Mouse (Mus musculus) embryonic facial prominence, embryonic 12.5 days (tissue): ENCODE measurements around the gene Tbx1. TPM values are rescaled to one million over a fixed set of nuclear protein-coding genes. Genes with fewer than 3 reads are reported as not detected.

Source experiments
- ATAC-seq: fragments of 200-750 bp; cut with Nextera tagmentation; 2 replicates; pipeline ENCODE4 v1.8.0; 2017; ENCODE audit not compliant: insufficient number of reproducible peaks, insufficient read depth, low FRiP score, low TSS enrichment
- H3K27ac ChIP-seq: fragments of 300-500 bp; sonication (generic); 2 replicates; pipeline ENCODE4 v1.5.1; 2016; ENCODE audit warnings: mild to moderate bottlenecking
- H3K27me3 ChIP-seq: fragments of 300-500 bp; sonication (generic); 2 replicates; pipeline ENCODE4 v1.6.1; 2016; ENCODE audit warnings: mild to moderate bottlenecking, moderate library complexity
- H3K36me3 ChIP-seq: fragments of 300-500 bp; sonication (generic); 2 replicates; pipeline ENCODE4 v1.6.1; 2016; ENCODE audit warnings: mild to moderate bottlenecking
- H3K4me1 ChIP-seq: fragments of 300-500 bp; sonication (generic); 2 replicates; pipeline ENCODE4 v1.6.1; 2016
- H3K4me2 ChIP-seq: fragments of 300-500 bp; sonication (generic); replicated peaks from 2 replicates; pipeline ENCODE4 v1.6.1; 2016; ENCODE audit warnings: mild to moderate bottlenecking, moderate library complexity
- H3K4me3 ChIP-seq: fragments of 300-500 bp; sonication (generic); 2 replicates; pipeline ENCODE4 v1.5.1; 2016; ENCODE audit warnings: mild to moderate bottlenecking
- H3K9ac ChIP-seq: fragments of 300-500 bp; sonication (generic); 2 replicates; pipeline ENCODE4 v1.6.1; 2016; ENCODE audit warnings: mild to moderate bottlenecking, moderate library complexity
- H3K9me3 ChIP-seq: fragments of 300-500 bp; sonication (generic); 2 replicates; pipeline ENCODE4 v1.6.1; 2016; ENCODE audit warnings: mild to moderate bottlenecking, moderate library complexity
- WGBS: fragments of 180-500 bp; shearing (Covaris S2); methylation state at CpG from one replicate; pipeline ENCODE4 v1.1.7; 2016; 5-methylcytosine and 5-hydroxymethylcytosine counted together
- polyA plus RNA-seq: library from polyadenylated mRNA; unstranded; fragments of >200 nt; fragmentation: Nextera tagmentation; extraction: Ambion mirVana; gene quantifications from 2 replicates; pipeline ENCODE4 v1.2.1, GENCODE M21; 2016

Tbx1 gene
- polyA plus RNA-seq, 1 experiment from 2014 or later: 21.9 TPM

DNA sequence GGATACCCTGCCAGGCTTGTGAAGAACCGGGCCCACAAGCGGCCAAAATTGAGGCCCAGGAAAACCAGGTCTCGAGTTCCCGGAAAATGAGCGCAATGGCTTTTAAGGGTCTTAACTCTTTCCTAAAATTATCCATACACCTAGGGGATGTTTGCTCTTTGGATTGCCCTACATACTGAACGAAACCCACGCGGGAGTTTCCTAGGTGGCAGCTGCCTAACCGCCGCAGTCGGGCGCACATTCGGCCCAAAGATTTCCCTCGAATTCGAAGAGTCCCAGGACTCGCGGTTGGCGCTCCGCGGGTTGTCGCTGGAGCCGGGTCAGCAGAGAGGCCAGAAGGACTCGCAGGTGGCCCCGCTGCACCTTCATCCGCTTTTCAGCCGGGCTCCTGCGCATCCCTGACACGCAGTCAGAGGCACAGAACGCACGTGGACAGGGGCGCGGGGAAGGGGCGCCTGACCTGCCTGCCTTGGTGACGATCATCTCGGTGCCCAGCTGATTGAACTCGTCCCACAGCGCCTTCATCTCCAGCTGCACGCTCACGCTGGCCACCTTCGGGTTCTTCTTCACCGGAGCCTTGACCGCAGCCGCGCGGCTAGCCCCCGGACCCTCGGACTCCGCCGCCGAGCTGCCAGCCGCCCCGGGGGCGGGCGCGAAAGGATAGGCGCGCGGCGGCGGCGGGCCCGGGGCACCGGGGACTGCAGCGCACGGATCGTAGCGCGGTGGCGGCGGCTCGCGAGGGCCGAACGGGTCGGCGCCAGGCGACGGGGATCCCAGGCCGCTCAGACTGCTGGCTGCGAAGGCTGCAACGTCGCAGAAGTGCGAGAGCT, 4.2 kb downstream of the Tbx1 start:
- ATAC-seq: no peak
- Histone ChIP-seq H3K4me3 (peak overlapping the region; percentile 53), H3K4me2 (peak overlapping the region; percentile 82), H3K9ac (peak overlapping the region; percentile 72), H3K27ac (peak overlapping the region; percentile 77), H3K4me1 (peaks cover 30% of the 10 kb centered on the region), H3K27me3 (peaks cover 99% of the 10 kb centered on the region), H3K36me3 (no peaks in the 10 kb centered on the region), H3K9me3 (no peaks in the 10 kb centered on the region)
- 1% methylated on average over 83 of the region's 83 CpGs for WGBS

DNA sequence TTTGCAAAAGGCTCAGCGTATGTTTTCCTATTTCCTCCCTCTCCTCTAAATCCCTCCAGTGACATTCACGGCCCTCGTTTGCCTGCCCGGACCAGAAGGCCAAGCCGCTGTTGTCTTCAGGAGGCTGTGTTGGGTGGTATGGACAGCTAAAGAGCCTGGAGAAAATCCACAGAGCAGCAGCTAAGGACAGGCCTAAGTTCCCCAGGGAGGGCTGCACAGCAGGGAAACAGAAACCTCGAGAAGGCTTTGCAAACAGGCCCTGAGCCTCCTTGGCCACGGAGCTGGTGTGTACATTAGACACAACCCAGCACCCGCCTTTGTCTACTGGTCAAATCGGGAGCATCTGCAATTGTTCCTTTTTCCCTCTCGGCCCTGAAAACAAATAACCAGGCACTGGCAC, 4.8 kb downstream of the Tbx1 start:
- Histone ChIP-seq H3K9ac (peak overlapping the region; percentile 72), H3K4me1 (peaks cover 31% of the 10 kb centered on the region), H3K9me3 (no peaks in the 10 kb centered on the region)

DNA sequence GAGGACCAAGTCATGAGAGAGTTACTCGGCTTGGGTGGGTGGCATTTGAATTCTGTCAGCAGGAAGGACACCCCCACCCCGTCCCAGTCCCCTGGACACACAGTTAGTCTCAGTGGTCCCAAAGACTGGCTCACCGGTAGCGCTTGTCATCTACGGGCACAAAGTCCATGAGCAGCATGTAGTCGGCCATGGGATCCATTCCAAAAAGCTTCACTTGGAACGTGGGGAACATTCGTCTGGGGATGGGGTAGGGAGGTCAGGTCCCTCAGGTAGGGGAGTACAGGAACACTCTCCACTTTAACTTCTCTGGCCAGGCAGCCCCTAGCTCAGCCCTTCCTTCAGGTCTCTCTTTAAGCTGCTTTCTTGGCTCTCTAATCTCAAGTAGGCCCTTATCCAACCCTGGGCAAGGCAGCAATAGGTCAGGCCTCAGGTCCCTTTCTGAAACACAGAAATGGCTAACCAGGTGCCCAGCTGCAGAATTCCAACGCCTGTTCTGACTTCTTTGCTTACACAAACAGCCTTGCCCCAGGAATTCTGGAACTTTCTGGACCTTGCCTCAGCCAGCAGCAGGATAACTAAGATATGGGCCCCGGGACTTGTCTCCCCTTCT, 5.5 kb downstream of the Tbx1 start:
- Histone ChIP-seq H3K4me1 (peaks cover 29% of the 10 kb centered on the region), H3K4me3 (peak overlapping the region; percentile 53), H3K27ac (no peak overlapping the region), H3K9me3 (no peaks in the 10 kb centered on the region), H3K9ac (peak overlapping the region; percentile 72), H3K4me2 (peak overlapping the region; percentile 82), H3K27me3 (peaks cover 99% of the 10 kb centered on the region), H3K36me3 (no peaks in the 10 kb centered on the region)
- 13% methylated on average over 10 of the region's 10 CpGs for WGBS
- no peak for ATAC-seq

More for the DNA sequence above, 4.8 kb downstream of the Tbx1 start:
- H3K4me3 ChIP-seq: peak overlapping the region; percentile 53
- H3K27me3 ChIP-seq: peaks cover 99% of the 10 kb centered on the region
- no peaks in the 10 kb centered on the region for H3K36me3 ChIP-seq
- ATAC-seq: no peak
- peak overlapping the region; percentile 82 for H3K4me2 ChIP-seq
- WGBS: 9% methylated on average over 10 of the region's 10 CpGs
- no peak overlapping the region for H3K27ac ChIP-seq

DNA sequence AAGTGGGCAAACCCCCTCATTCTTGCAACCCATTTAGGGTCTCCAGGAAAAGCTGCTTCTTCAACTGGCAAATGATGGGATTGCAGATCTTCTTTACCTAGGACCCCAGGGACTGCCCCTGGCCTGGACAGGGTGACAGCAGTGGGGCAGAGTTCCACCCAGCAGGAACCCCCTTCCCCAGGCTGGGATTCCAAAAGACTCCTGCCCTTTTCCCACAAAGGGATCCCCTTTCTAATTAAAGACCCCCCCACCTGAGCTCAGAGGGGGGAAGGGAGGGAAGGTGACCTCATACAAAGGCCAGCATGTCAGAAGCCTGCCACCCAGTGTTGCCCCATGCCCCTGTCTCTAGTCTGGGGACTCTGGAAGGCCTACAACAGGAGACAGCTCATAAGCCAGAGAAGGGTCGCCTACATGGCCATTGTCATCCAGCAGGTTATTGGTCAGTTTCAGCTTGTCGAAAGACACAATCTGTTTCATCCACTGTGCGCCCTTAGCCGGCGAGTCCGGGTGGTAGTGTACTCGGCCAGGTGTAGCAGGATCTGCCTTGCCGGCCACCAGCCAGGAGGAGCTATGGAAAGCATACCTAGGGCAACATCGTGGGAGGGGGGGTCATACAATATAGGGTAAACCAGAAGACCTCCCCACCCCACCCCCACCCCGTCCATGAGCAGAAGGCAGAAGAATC, 6.7 kb downstream of the Tbx1 start:
- Histone ChIP-seq H3K9ac (no peak overlapping the region), H3K4me3 (no peak overlapping the region), H3K36me3 (no peaks in the 10 kb centered on the region), H3K9me3 (no peaks in the 10 kb centered on the region), H3K4me1 (peaks cover 29% of the 10 kb centered on the region), H3K27ac (no peak overlapping the region), H3K4me2 (peak overlapping the region; percentile 82), H3K27me3 (peaks cover 96% of the 10 kb centered on the region)
- 11% methylated on average over 10 of the region's 10 CpGs for WGBS
- no peak for ATAC-seq

- no peaks in the 10 kb centered on the region for H3K36me3 ChIP-seq
- H3K9ac ChIP-seq: no peak overlapping the region
- peak overlapping the region; percentile 82 for H3K4me2 ChIP-seq
- peaks cover 94% of the 10 kb centered on the region for H3K27me3 ChIP-seq
- no peaks in the 10 kb centered on the region for H3K9me3 ChIP-seq
- 14% methylated on average over 10 of the region's 10 CpGs for WGBS
- H3K27ac ChIP-seq: no peak overlapping the region
- H3K4me3 ChIP-seq: 0 out of 2 replicates have a peak overlapping the region, but pooled peaks have one; percentile 36
- H3K4me1 ChIP-seq: peaks cover 29% of the 10 kb centered on the region
- ATAC-seq: no peak
Measured at GRCm38 (mm10) chr16:18583169-18583568, 7.3 kb downstream of the Tbx1 start.

GRCm38 (mm10) chr16:18582426-18583148, 7.9 kb downstream of the Tbx1 start:
- H3K27ac ChIP-seq: 0 out of 2 replicates have a peak overlapping the region, but pooled peaks have one; percentile 41
- H3K4me2 ChIP-seq: peak overlapping the region; percentile 82
- H3K36me3 ChIP-seq: no peaks in the 10 kb centered on the region
- peaks cover 29% of the 10 kb centered on the region for H3K4me1 ChIP-seq
- peak overlapping the region; percentile 28 for H3K9ac ChIP-seq
- peaks cover 92% of the 10 kb centered on the region for H3K27me3 ChIP-seq
- no peak for ATAC-seq
- H3K4me3 ChIP-seq: peak overlapping the region; percentile 36
- H3K9me3 ChIP-seq: no peaks in the 10 kb centered on the region
- WGBS: 2% methylated on average over 66 of the region's 67 CpGs

DNA sequence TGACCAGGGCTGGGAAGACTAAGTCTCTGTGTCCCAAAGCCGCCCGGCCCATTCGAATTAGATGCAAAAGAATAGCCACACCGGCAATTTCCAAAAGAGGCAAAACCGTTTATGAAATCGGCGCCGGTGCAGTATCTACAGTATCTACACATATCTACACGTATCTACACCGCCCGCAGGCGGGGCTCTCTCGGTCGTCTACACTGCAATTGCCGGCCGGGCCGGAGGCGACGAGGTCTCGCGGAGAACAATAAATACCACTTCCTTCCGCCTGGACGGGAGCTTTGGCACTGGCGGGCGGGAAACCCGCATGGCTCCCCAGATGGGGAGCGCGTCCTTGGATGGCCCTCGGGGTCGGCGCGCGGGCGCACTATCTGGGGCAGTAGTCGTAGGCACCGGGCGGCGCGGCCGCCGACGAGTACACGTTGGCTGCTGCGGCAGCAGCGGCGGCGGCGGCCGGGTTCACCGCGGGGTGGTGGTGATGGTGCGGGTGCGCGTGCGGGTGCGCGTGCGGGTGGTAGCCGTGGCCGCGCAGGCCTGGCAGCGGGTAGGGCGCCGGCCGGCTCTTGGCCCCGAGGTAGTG, 8.8 kb downstream of the Tbx1 start:
- no peak for ATAC-seq
- Histone ChIP-seq H3K9ac (peak overlapping the region; percentile 28; the same call in 1 of the 2 replicates), H3K27me3 (peaks cover 84% of the 10 kb centered on the region), H3K27ac (0 out of 2 replicates have a peak overlapping the region, but pooled peaks have one; percentile 41), H3K36me3 (no peaks in the 10 kb centered on the region), H3K9me3 (no peaks in the 10 kb centered on the region), H3K4me3 (peak overlapping the region; percentile 36), H3K4me2 (peak overlapping the region; percentile 82), H3K4me1 (peaks cover 36% of the 10 kb centered on the region)
- WGBS: 2% methylated on average over 45 of the region's 66 CpGs

GRCm38 (mm10) chr16:18581050-18581622, 9.3 kb downstream of the Tbx1 start:
- no peak for ATAC-seq
- Histone ChIP-seq H3K27ac (no peak overlapping the region), H3K9me3 (no peaks in the 10 kb centered on the region), H3K36me3 (no peaks in the 10 kb centered on the region), H3K4me1 (peaks cover 30% of the 10 kb centered on the region), H3K4me3 (peak overlapping the region; percentile 36), H3K4me2 (peak overlapping the region; percentile 82), H3K9ac (peak overlapping the region; percentile 28; the same call in 1 of the 2 replicates), H3K27me3 (peaks cover 78% of the 10 kb centered on the region)
- WGBS: 6% methylated on average over 21 of the region's 21 CpGs

- no peak overlapping the region for H3K27ac ChIP-seq
- no peaks in the 10 kb centered on the region for H3K36me3 ChIP-seq
- H3K4me2 ChIP-seq: no peak overlapping the region
- H3K4me1 ChIP-seq: peaks cover 28% of the 10 kb centered on the region
- ATAC-seq: no peak
- H3K4me3 ChIP-seq: no peak overlapping the region
- no peak overlapping the region for H3K9ac ChIP-seq
- no peaks in the 10 kb centered on the region for H3K9me3 ChIP-seq
- peaks cover 71% of the 10 kb centered on the region for H3K27me3 ChIP-seq
- 12% methylated on average over 2 of the region's 2 CpGs for WGBS
Measured at GRCm38 (mm10) chr16:18580389-18580788, 10.1 kb downstream of the Tbx1 start.

DNA sequence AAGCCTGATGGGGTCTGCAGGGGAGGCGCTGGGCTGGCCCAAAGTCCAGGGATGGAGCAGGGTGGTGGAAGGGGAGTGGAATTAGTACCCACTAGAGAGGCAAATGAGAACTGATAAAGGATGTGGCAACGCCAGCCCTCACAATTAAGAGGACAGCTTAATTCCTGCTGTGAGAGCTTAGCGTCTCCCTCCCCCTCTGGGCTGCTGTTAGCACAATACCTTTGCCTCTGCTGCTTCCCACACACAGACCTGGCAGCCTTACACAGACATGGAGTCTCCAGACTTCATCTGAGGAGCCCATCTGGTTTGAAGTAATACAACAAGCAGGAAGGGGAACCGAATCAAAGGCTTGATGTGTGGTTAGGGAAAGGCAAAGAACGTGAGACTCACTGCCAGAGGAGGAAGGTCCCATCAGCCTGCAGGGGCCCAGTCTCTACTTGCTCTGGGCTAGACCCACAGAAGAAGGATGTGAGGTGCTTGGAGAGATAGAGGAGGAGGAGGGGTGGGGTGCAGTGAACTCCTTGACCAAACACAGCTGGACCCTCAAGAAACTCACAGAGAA, 12.8 kb downstream of the Tbx1 start:
- no peak overlapping the region for H3K27ac ChIP-seq
- no peaks in the 10 kb centered on the region for H3K9me3 ChIP-seq
- 9% methylated on average over 5 of the region's 5 CpGs for WGBS
- H3K27me3 ChIP-seq: peaks cover 43% of the 10 kb centered on the region
- no peak overlapping the region for H3K4me3 ChIP-seq
- no peak for ATAC-seq
- no peaks in the 10 kb centered on the region for H3K36me3 ChIP-seq
- H3K9ac ChIP-seq: no peak overlapping the region
- H3K4me2 ChIP-seq: no peak overlapping the region
- H3K4me1 ChIP-seq: peaks cover 28% of the 10 kb centered on the region
